Mouse (Mus musculus) E14TG2a.4 (cell line): ENCODE data around the gene Gal3st1.

Source experiments
- CTCF ChIP-seq: conservative IDR thresholded peaks from 2 replicates; pipeline ENCODE4 v1.5.1; 2014; ENCODE audit warnings: low read length
- NANOG ChIP-seq: IDR thresholded peaks from 2 replicates; pipeline ENCODE4 v1.6.1; 2014; ENCODE audit warnings: borderline replicate concordance, low read length, mixed read lengths
- POU5F1 ChIP-seq: IDR thresholded peaks from 2 replicates; pipeline ENCODE4 v1.6.1; 2014; ENCODE audit warnings: low read length, borderline replicate concordance

- TF ChIP-seq CTCF = no peak
- no peak for TF ChIP-seq NANOG
- no peak for TF ChIP-seq POU5F1
Observed at GRCm38 (mm10) chr11:3960901-3961300, 22.5 kb upstream of the Gal3st1 start.
